Mouse (Mus musculus) bone marrow macrophage, adult 2 months (primary cell): ENCODE results near the gene Ube2c.

Source experiments
- CTCF ChIP-seq: IDR thresholded peaks from 2 replicates; pipeline ENCODE4 v1.5.1; 2012; ENCODE audit warnings: low read depth, mild to moderate bottlenecking, low read length, moderate library complexity
- POLR2A ChIP-seq: IDR thresholded peaks from 2 replicates; pipeline ENCODE4 v1.6.1; 2012; ENCODE audit warnings: mild to moderate bottlenecking, low read depth, low read length, borderline replicate concordance

DNA sequence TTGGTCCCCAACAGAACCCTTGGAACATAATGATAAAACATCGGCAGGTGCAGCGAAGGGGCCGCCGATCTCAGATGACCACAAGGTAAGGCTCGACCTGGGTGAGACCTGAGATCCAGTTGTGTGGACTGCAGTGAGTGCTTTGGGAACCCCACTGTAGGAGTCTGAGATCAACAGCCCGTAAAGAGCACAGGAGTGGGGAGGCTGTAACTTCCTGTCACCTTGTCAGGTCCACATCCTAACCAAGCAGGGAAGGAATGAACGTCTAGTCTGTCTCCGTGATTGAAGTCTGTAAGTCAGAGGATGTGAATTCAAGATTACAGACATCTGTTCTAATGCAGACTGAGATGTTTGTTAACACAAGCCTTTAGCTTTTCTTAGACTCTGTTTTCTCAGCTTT lies 23.0 kb upstream of the Ube2c start:
- TF ChIP-seq CTCF (no peak), POLR2A (no peak)
